Mouse (Mus musculus) testis, postnatal 14 days (tissue): ENCODE results near the gene Gm5065.

Source experiments
- DNase-seq: peaks from one replicate; pipeline ENCODE4 v3.0.0; 2021; ENCODE audit warnings: low spot score

Gm5065 gene

DNA sequence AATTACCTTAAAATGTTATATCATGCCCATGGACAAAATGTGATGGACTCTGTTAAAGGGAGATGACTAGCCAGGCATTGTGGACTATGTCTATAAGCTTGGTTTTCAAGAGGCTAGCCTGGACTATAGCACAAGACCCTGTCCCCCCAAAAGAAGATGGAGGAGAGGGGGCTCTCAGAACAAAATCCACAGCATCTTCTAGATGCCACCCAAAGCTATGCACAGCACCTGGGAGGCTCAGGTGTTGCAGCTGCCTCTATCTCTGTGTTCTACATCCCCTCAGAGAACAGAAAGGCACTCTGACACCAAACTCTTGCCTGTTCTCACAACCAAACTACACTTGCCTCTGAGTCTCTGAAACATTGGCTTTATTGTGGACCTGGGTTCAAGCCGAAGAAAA lies at the start of gene Gm5065:
Gene Gm5065 (plus strand): TSS at position 301 of the 400 bp plus-strand sequence.
- DNase-seq: no peak

DNA sequence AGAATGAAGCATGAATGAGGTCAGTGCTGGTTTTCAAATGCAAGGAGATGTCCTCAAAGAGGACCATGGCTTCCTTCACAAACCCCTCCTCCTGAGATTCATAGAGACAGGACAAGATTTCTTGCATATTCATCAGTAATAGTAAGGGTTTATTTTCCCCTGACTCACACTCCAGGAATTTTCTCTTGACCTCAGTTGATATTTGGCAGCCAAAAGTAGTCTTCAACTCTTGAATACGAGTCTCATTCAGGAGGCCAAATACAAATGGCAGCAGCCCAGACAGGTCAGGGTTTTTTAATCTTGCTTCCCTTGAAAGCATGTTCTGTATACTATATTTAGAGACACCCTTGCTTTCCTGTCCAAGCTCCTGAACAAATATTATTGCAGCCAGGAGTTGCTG lies 22.8 kb upstream of the Gm5065 start:
- DNase-seq: no peak

DNA sequence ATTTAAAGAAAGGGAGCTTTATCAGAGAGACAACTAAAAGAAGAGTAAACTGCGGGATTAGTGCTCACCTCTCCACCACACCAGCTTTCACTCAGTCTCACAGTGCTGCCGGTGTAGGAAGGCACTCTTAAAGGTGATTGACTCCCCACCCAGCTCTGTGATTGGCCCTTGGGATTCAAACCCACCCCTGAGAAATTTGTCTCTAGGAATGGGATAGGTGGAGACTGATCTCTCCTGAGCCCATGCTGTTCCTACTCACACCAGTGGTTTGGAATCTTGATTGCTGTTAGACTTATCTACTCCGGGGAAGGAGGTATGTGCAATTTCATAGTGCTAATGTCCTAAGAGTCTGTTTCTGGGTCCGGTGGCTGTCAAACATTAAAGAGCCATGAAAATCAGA lies 598 bp downstream of the Gm5065 start, which contains the start of gene Nlrp2:
Gene Nlrp2 (minus strand): TSS at position 101 of the 400 bp plus-strand sequence.
- DNase-seq: no peak

DNA sequence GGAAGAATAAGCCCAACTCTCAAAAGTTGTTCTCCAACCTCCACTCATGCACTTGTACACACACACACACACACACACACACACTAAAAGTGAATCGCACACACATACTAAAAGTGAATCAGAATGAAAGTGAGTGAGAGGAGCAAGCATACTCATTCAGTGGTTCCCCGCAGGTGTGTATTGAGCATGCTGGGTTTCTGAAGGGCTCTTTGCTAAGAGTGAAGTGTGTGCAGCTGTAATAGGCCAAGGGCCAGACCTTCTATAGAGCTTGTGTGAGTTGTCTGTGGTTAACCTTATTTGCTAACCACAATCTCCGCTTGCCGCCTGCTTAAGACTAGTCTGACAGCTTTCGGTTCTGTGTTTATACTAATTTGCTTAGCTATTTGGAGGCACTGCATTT lies 13.3 kb downstream of the Gm5065 start:
- DNase-seq: no peak

DNA sequence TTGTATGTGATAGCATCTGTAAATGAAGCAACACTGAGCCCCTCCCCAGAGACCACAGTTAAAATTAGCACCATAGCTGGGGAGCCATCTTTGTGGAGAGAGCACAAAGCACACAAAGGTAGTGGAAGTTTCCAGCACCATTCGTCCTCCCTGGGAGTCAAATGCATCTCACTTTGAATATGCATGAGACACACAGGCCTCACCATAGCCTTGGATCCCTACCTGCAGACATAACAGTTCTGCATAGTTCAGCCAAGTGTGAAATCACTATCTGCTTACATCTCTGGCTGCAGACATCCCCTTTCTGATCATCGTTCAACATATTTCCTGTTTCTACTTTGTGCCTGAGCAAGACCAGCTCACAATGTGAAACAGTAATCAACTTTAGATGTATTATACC lies 16.4 kb downstream of the Gm5065 start:
- DNase-seq: no peak

DNA sequence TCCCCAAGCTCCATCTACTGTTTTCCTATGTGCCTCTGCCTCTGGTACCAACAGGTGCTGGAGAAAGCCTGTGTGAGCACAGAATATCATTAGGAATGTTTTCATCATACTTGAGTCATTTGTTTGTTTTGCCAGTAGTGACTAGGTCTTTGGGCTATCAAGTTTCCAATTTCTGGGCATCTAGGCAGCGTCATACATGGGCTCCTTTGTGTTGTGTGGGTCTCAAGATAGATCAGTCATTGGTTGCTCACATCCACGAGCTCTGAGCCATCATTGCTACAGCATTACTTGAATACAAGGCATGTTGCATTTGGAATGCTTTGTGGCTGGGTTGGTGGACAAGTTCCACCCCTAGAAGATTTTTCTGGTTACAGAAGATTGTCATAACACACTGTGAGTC lies 55.9 kb downstream of the Gm5065 start:
- no peak for DNase-seq
